Mouse (Mus musculus) embryo, embryonic 9.5 days (tissue): ENCODE results near the gene Gm15130.

Experiments
- DNase-seq: peaks from one replicate; pipeline ENCODE4 v3.0.0-alpha.2; 2017; ENCODE audit errors: extremely low spot score

Gm15130 gene

DNA sequence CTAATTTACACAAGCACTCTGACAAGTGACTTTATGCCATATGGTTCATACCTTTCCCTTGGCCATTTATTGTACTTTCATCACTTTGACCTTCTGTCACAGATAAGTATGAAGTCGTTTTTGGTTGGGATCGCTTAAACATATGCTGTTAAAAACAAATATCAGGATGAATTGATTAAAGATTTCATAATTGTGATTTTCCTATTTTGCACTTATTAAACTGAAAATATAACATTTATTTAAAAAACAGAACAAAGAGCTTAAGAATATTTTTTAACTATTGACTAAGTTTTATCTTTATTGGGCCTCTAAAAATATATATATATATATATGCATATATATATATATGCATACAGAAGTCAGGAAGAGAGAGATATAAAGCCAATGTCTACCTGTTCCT, at the start of gene Gm15130:
TSS of gene Gm15130 (minus strand) at position 101 of the 400 bp plus-strand sequence.
- no peak for DNase-seq

DNA sequence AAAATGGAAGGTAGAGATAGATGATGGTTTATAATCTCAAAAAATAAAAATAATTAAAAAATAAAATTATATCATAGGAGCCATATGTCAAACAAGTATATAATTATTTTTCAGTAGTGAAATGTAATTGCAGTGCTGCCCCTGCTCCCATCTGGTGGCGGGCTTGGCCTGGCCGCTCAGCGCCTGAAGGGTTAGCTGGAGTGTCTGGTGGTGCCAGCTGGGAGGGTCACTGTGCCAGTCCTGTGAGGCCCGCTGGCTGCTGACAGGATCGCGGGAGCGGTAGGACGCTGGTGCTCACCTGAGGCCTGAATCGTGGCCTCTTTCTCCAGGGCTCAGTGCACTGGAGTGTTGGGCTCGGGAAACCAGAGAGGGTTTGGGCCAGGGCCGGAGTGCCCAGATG, 29.3 kb upstream of the Gm15130 start:
- DNase-seq: no peak

DNA sequence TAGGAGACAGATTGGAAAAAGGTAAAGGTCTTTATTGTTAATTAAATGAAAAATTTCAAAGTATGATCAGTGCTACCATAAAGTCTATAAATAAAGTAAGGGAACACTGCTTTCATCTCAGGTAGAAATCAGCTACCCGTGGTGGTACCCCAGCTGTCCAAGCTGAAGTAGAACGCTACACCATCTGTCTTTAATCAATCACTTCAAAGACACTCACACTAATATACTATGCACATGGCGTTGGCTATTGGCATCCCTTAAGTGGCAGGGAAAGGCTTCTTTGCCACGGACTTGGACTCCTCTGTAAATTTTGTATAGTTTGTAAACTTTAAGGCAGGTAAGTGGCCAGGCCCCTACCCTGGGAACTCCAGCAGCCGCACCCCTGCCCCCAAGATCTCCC, 17.0 kb downstream of the Gm15130 start:
- no peak for DNase-seq

DNA sequence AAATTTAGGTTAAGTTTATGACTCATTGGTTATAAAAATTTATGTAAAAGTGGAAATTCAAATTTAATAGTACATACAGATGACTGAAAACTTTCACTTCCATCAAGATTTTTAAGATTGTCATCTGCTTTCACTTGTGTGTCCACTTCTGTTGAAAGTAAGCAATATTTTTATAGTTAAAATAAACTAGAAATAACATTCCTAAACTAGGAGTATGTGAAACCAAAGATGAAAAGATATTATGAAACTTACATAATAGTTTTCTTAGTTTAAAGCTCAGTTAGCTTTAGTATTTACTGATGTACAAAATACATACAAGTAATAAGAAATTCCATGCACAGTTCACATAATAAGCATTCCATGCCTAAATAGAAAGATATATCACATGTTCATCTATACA, 46.9 kb downstream of the Gm15130 start, which contains the start of gene Gm13941:
TSS of gene Gm13941 (minus strand) at position 101 of the 400 bp plus-strand sequence.
- no peak for DNase-seq
